ENCODE assay signal across 14 mouse cellular contexts in genomic region chr5:38812386-38812785, GRCm38 (mm10).
DNase-seq lines count a peak whose midpoint lies in the region; ATAC-seq and TF ChIP-seq lines count a peak whose summit lies in the region.
"Had no signal": no experiment of that assay in that cellular context is flagged by ENCODE, and none has a peak within 500 bp of the region (broad histone marks: within the 10 kb centered on the region; RNA-seq: fewer than 3 reads in every experiment).

No protein-coding gene starts in this region.

- H3K27ac ChIP-seq in midbrain, postnatal 0 days (ENCODE audit: low read depth, low read length): no peak overlapping the region
- no peak overlapping the region for H3K27ac ChIP-seq in midbrain, embryonic 10.5 days (replicated peaks)
- peak overlapping the region; percentile 21; the same call in 1 of the 2 replicates for H3K27ac ChIP-seq in forebrain, embryonic 14.5 days (ENCODE audit: low read depth, low read length)
- H3K27ac ChIP-seq in limb, embryonic 14.5 days (replicated peaks; ENCODE audit: low read depth, low read length): no peak overlapping the region; the same call in 1 of the 2 replicates
- H3K27ac ChIP-seq: hindbrain, embryonic 14.5 days; midbrain, embryonic 13.5 days had no signal

- no peaks in the 10 kb centered on the region for H3K9me3 ChIP-seq in midbrain, postnatal 0 days (ENCODE audit: low read length)
- no peaks in the 10 kb centered on the region for H3K9me3 ChIP-seq in midbrain, embryonic 10.5 days (replicated peaks)
- H3K9me3 ChIP-seq in forebrain, embryonic 14.5 days (replicated peaks; ENCODE audit: control insufficient read depth, low read length): no peaks in the 10 kb centered on the region
- H3K9me3 ChIP-seq in limb, embryonic 14.5 days (ENCODE audit: control insufficient read depth, low read length): no peaks in the 10 kb centered on the region
- H3K9me3 ChIP-seq: midbrain, embryonic 13.5 days had no signal

- H3K4me2 ChIP-seq in midbrain, postnatal 0 days (ENCODE audit: low read depth, low read length, poor library complexity, severe bottlenecking): no peak overlapping the region
- peak overlapping the region; percentile 33 for H3K4me2 ChIP-seq in forebrain, embryonic 14.5 days (ENCODE audit: low read length)
- peak overlapping the region; percentile 35; the same call in 1 of the 2 replicates for H3K4me2 ChIP-seq in limb, embryonic 14.5 days (replicated peaks; ENCODE audit: low read depth, low read length, severe bottlenecking)
- H3K4me2 ChIP-seq: hindbrain, embryonic 14.5 days; midbrain, embryonic 13.5 days had no signal

- DNase-seq in cerebellum, postnatal 14 days: peak; percentile 49
- DNase-seq in cerebellum, adult 18-20 months: no peak
- DNase-seq in midbrain, postnatal 0 days (ENCODE audit: low spot score): peak; percentile 26
- DNase-seq in midbrain, embryonic 10.5 days (ENCODE audit: low spot score): no peak
- DNase-seq in forebrain, embryonic 14.5 days (ENCODE audit: low spot score): peak; percentile 61
- DNase-seq in limb, embryonic 14.5 days (ENCODE audit: low spot score): no peak
- DNase-seq in embryo, embryonic 10 days (ENCODE audit: low spot score): no peak
- no peak for DNase-seq in lung, adult 2 months
- DNase-seq: cerebellum, adult 2 months; gastrocnemius, postnatal 14 days; heart, postnatal 14 days; lung, postnatal 36 days had no signal

- no peak for ATAC-seq in midbrain, postnatal 0 days (ENCODE audit: low FRiP score)
- no peak for ATAC-seq in forebrain, embryonic 14.5 days
- no peak for ATAC-seq in limb, embryonic 14.5 days (ENCODE audit: low FRiP score, low read depth)
- ATAC-seq: midbrain, embryonic 13.5 days had no signal

- 48% methylated on average over 7 of the region's 7 CpGs for WGBS in midbrain, postnatal 0 days
- WGBS in midbrain, embryonic 10.5 days: 56% methylated on average over 7 of the region's 7 CpGs
- 17% methylated on average over 7 of the region's 7 CpGs for WGBS in forebrain, embryonic 14.5 days
- 23% methylated on average over 7 of the region's 7 CpGs for whole genome bisulfite sequencing in limb, embryonic 14.5 days
- 53% methylated on average over 7 of the region's 7 CpGs for WGBS in lung, adult 2 months

- no peaks in the 10 kb centered on the region for H3K36me3 ChIP-seq in midbrain, postnatal 0 days (ENCODE audit: insufficient read depth, low read length)
- H3K36me3 ChIP-seq in midbrain, embryonic 10.5 days: no peaks in the 10 kb centered on the region
- no peaks in the 10 kb centered on the region for H3K36me3 ChIP-seq in forebrain, embryonic 14.5 days (ENCODE audit: control insufficient read depth, insufficient read depth, low read length)
- H3K36me3 ChIP-seq in limb, embryonic 14.5 days (ENCODE audit: control insufficient read depth, insufficient read depth, low read length): no peaks in the 10 kb centered on the region
- H3K36me3 ChIP-seq: midbrain, embryonic 13.5 days had no signal

- H3K4me1 ChIP-seq in midbrain, postnatal 0 days (ENCODE audit: insufficient read depth, low read length): no peaks in the 10 kb centered on the region
- H3K4me1 ChIP-seq in midbrain, embryonic 10.5 days: peaks cover 8% of the 10 kb centered on the region
- peaks cover 15% of the 10 kb centered on the region for H3K4me1 ChIP-seq in forebrain, embryonic 14.5 days (ENCODE audit: control insufficient read depth, insufficient read depth, low read length)
- peaks cover 17% of the 10 kb centered on the region for H3K4me1 ChIP-seq in limb, embryonic 14.5 days (ENCODE audit: control insufficient read depth, insufficient read depth, low read length)
- H3K4me1 ChIP-seq in lung, adult 2 months (ENCODE audit: control insufficient read depth, insufficient read depth, low read length): no peaks in the 10 kb centered on the region

- no peak overlapping the region for H3K9ac ChIP-seq in midbrain, postnatal 0 days (replicated peaks; ENCODE audit: low read length, poor library complexity, severe bottlenecking)
- no peak overlapping the region for H3K9ac ChIP-seq in forebrain, embryonic 14.5 days (ENCODE audit: low read length)
- H3K9ac ChIP-seq in limb, embryonic 14.5 days (ENCODE audit: low read depth, low read length, severe bottlenecking): no peak overlapping the region
- H3K9ac ChIP-seq: hindbrain, embryonic 14.5 days; midbrain, embryonic 13.5 days had no signal

- TF ChIP-seq CTCF in midbrain, postnatal 0 days (IDR thresholded peaks at IDR 0.05): no peak
- TF ChIP-seq CTCF in lung, adult 2 months (IDR thresholded peaks at IDR 0.05; ENCODE audit: insufficient read depth, low read length): no peak

- no peak for TF ChIP-seq POLR2A in limb, embryonic 14.5 days (IDR thresholded peaks at IDR 0.05; ENCODE audit: borderline replicate concordance, extremely low read depth, insufficient read depth, insufficient read length)
- no peak for TF ChIP-seq POLR2A in lung, adult 2 months (IDR thresholded peaks at IDR 0.05; ENCODE audit: borderline replicate concordance, extremely low read depth, low read depth, low read length)

- H3K4me3 ChIP-seq in midbrain, postnatal 0 days (ENCODE audit: low read depth, low read length): no peak overlapping the region
- no peak overlapping the region for H3K4me3 ChIP-seq in midbrain, embryonic 10.5 days
- no peak overlapping the region for H3K4me3 ChIP-seq in forebrain, embryonic 14.5 days (ENCODE audit: low read depth, low read length)
- H3K4me3 ChIP-seq in limb, embryonic 14.5 days (replicated peaks; ENCODE audit: low read length): no peak overlapping the region
- H3K4me3 ChIP-seq in lung, adult 2 months (replicated peaks; ENCODE audit: extremely low read depth, low read depth, low read length): no peak overlapping the region
- H3K4me3 ChIP-seq: midbrain, embryonic 13.5 days had no signal

- no peaks in the 10 kb centered on the region for H3K27me3 ChIP-seq in midbrain, postnatal 0 days (ENCODE audit: insufficient read depth, low read length)
- no peaks in the 10 kb centered on the region for H3K27me3 ChIP-seq in midbrain, embryonic 10.5 days (ENCODE audit: low read depth, poor library complexity, severe bottlenecking)
- no peaks in the 10 kb centered on the region for H3K27me3 ChIP-seq in forebrain, embryonic 14.5 days (replicated peaks; ENCODE audit: control insufficient read depth, insufficient read depth, low read length)
- no peaks in the 10 kb centered on the region for H3K27me3 ChIP-seq in limb, embryonic 14.5 days (ENCODE audit: control insufficient read depth, insufficient read depth, low read length)
- H3K27me3 ChIP-seq: midbrain, embryonic 13.5 days had no signal

Comparison
In these comparisons a context has a peak if more than half of its experiments do, and no peak if none do; other contexts are left out.
1. DNase-seq: peak in cerebellum, postnatal 14 days (2 of 2), midbrain, postnatal 0 days (single experiment) and forebrain, embryonic 14.5 days (single experiment); none in cerebellum, adult 18-20 months (0 of 2), midbrain, embryonic 10.5 days (single experiment), limb, embryonic 14.5 days (single experiment), embryo, embryonic 10 days (single experiment) and lung, adult 2 months (single experiment).